Mouse (Mus musculus) liver, adult 2 months (tissue): Measurements from ENCODE around the gene Tcf15.

Experiments used
- CTCF ChIP-seq: fragments of 200-500 bp; IDR thresholded peaks from 2 replicates; pipeline ENCODE4 v1.5.1; 2011; ENCODE audit warnings: low read depth, low read length, control low read depth
- POLR2A ChIP-seq: fragments of 200-500 bp; IDR thresholded peaks from 2 replicates; pipeline ENCODE4 v1.6.1; 2011; ENCODE audit warnings: low read length, control low read depth; ENCODE audit not compliant: insufficient read depth; ENCODE audit errors: extremely low read depth

DNA sequence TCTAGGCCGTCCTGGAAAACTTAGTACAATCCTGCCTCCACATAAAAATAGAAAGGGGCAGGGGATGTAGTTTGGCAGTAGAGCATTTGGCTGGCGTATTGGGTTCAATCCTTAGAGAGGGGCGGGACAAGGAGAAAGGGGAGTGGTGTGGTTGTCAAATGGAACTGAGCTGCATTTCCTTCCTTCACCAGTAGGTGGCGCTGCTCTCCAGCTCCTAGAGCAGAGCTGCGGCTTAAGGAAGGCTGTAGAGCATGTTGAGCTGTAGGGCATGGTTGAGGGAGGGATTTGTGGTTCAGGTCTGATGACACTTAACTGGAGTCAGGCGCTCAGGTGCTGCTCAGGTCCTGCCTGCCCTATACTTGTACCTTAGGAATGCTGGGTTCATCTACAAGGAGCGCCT lies 31.4 kb upstream of the Tcf15 start:
- TF ChIP-seq CTCF: peak; percentile 99
- no peak for TF ChIP-seq POLR2A
